Mouse (Mus musculus): ENCODE measurements at regions not wholly inside any gene's neighbourhood (a gene's known extent, or its start where the extent isn't known, plus 50 kb on each side); places are given as distances from the start of the nearest gene placed in this dataset.
"Not testable (repeated sequence)": the region's sequence is repeated elsewhere in the genome, so short reads cannot be mapped to it uniquely, and the experiment has no call there.

- no peak for DNase-seq
Observed at GRCm38 (mm10) chr7:116596914-116597313, 92.7 kb downstream of the Nucb2 start.

GRCm38 (mm10) chr7:116600340-116600739 is 96.2 kb downstream of the Nucb2 start:
- DNase-seq: no peak

- DNase-seq: no peak
Observed at GRCm38 (mm10) chr7:116603167-116603839, 99.1 kb downstream of the Nucb2 start.

GRCm38 (mm10) chr7:116603840-116604194 is 99.6 kb downstream of the Nucb2 start:
- no peak for DNase-seq

GRCm38 (mm10) chr7:116606255-116606654 is 102.1 kb downstream of the Nucb2 start:
- DNase-seq: no peak

- no peak for DNase-seq
Observed at GRCm38 (mm10) chr7:116606751-116607483, 102.7 kb downstream of the Nucb2 start.

- peak; percentile 19 for DNase-seq
Observed at GRCm38 (mm10) chr7:116607628-116608225, 103.6 kb downstream of the Nucb2 start.

- DNase-seq: peak; percentile 86
Observed at GRCm38 (mm10) chr7:116608350-116609085, 104.3 kb downstream of the Nucb2 start.

GRCm38 (mm10) chr7:116609406-116609805 is 105.2 kb downstream of the Nucb2 start:
- DNase-seq: no peak

- no peak for DNase-seq
Observed at GRCm38 (mm10) chr7:116609906-116610305, 105.7 kb downstream of the Nucb2 start.

GRCm38 (mm10) chr7:116615984-116616383 is 111.8 kb downstream of the Nucb2 start:
- DNase-seq: no peak

- no peak for DNase-seq
Observed at GRCm38 (mm10) chr7:116619636-116620035, 115.5 kb downstream of the Nucb2 start.

- DNase-seq: no peak
Observed at GRCm38 (mm10) chr7:116620381-116620780, 116.2 kb downstream of the Nucb2 start.

- no peak for DNase-seq
Observed at GRCm38 (mm10) chr7:116633210-116633609, 129.0 kb downstream of the Nucb2 start.

- DNase-seq: peak; percentile 78
Observed at GRCm38 (mm10) chr7:116644902-116645650, 140.9 kb downstream of the Nucb2 start.

- peak; percentile 43 for DNase-seq
Observed at GRCm38 (mm10) chr7:116654466-116654865, 150.3 kb downstream of the Nucb2 start.

- not testable (repeated sequence) for DNase-seq
Observed at GRCm38 (mm10) chr7:116657040-116657439, 152.9 kb downstream of the Nucb2 start.

- DNase-seq: no peak
Observed at GRCm38 (mm10) chr7:116665581-116665980, 161.4 kb downstream of the Nucb2 start.

- peak; percentile 25 for DNase-seq
Observed at GRCm38 (mm10) chr7:116674199-116675019, 170.2 kb downstream of the Nucb2 start.

- no peak for DNase-seq
Observed at GRCm38 (mm10) chr7:116676696-116677095, 172.5 kb downstream of the Nucb2 start.

GRCm38 (mm10) chr7:116679195-116679594 is 175.0 kb downstream of the Nucb2 start:
- no peak for DNase-seq

GRCm38 (mm10) chr7:116680523-116680922 is 176.4 kb downstream of the Nucb2 start:
- DNase-seq: no peak

Data from embryo, embryonic 11 days (tissue).